Mouse (Mus musculus) gastrocnemius, postnatal 4 days (tissue): Measurements from ENCODE around the gene Vps25. TPM values are rescaled to one million over a fixed set of nuclear protein-coding genes. Genes with fewer than 3 reads are reported as not detected.

Experiments
- DNase-seq, 2 experiments: peaks; one replicate each; pipeline ENCODE4 v3.0.0; 2021 to 2022; ENCODE audit warnings: low spot score in 2 of 2, mixed read lengths in 2 of 2
- total RNA-seq, 2 experiments: library from RNA; stranded (reverse); gene quantifications; 2 replicates each; pipeline ENCODE4 v1.2.3; 2021

Gene Vps25
- total RNA-seq, 2 experiments from 2014 or later, result 48.6 to 48.8 TPM

GRCm38 (mm10) chr11:101238071-101238647 is 15.3 kb upstream of the Vps25 start:
- DNase-seq, result peak in 1 of 2 experiments; percentile 40

- peak in 1 of 2 experiments; percentile 65 for DNase-seq
These were observed 8.4 kb upstream of the Vps25 start for GRCm38 (mm10) chr11:101245071-101245470.

GRCm38 (mm10) chr11:101245855-101246701 is 7.4 kb upstream of the Vps25 start, which contains the start of gene Ramp2:
TSS of gene Ramp2 (plus strand) at chr11:101246028.
- DNase-seq, result peak; percentile 58 to 78

- DNase-seq, result no peak
These were observed 6.8 kb upstream of the Vps25 start for GRCm38 (mm10) chr11:101246702-101247012.

GRCm38 (mm10) chr11:101247521-101248030 is 5.9 kb upstream of the Vps25 start:
- DNase-seq, result no peak

GRCm38 (mm10) chr11:101248258-101248994 is 5.1 kb upstream of the Vps25 start:
- peak in 1 of 2 experiments; percentile 64 for DNase-seq

GRCm38 (mm10) chr11:101251031-101251430 is 2.5 kb upstream of the Vps25 start:
- DNase-seq, result no peak

GRCm38 (mm10) chr11:101252941-101253340 is 566 bp upstream of the Vps25 start:
- DNase-seq, result no peak

GRCm38 (mm10) chr11:101255826-101256775 is 2.6 kb downstream of the Vps25 start:
- no peak for DNase-seq

GRCm38 (mm10) chr11:101259261-101259712 is 5.8 kb downstream of the Vps25 start:
- DNase-seq, result peak in 1 of 2 experiments; percentile 12

- peak; percentile 47 to 60 for DNase-seq
These were observed 6.7 kb downstream of the Vps25 start, which contains the start of gene Wnk4 for GRCm38 (mm10) chr11:101259948-101260825. TSS of gene Wnk4 (plus strand) at chr11:101260567.

- peak in 1 of 2 experiments; percentile 22 for DNase-seq
These were observed 7.4 kb downstream of the Vps25 start for GRCm38 (mm10) chr11:101260826-101261380.

GRCm38 (mm10) chr11:101262272-101262967 is 8.9 kb downstream of the Vps25 start:
- DNase-seq, result peak in 1 of 2 experiments; percentile 13

- no peak for DNase-seq
These were observed 9.9 kb downstream of the Vps25 start for GRCm38 (mm10) chr11:101263138-101263988.

GRCm38 (mm10) chr11:101263989-101264280 is 10.4 kb downstream of the Vps25 start:
- no peak for DNase-seq

GRCm38 (mm10) chr11:101264954-101265471 is 11.5 kb downstream of the Vps25 start:
- peak in 1 of 2 experiments; percentile 9 for DNase-seq

- DNase-seq, result no peak
These were observed 12.4 kb downstream of the Vps25 start for GRCm38 (mm10) chr11:101265906-101266305.
